Mouse (Mus musculus) bone marrow, adult 2 months (tissue): ENCODE data around the gene Chmp2b. TPM values are rescaled to one million over a fixed set of nuclear protein-coding genes. Genes with fewer than 3 reads are reported as not detected.

ENCODE experiments used
- H3K27ac ChIP-seq: fragments of 200-500 bp; 2 replicates; pipeline ENCODE4 v1.5.1; 2012; ENCODE audit warnings: low read depth, mild to moderate bottlenecking, control low read depth, inconsistent platforms, low read length; ENCODE audit not compliant: control insufficient read depth, poor library complexity, insufficient read depth
- H3K4me1 ChIP-seq: fragments of 200-500 bp; 2 replicates; pipeline ENCODE4 v1.6.1; 2011; ENCODE audit warnings: low read length; ENCODE audit not compliant: control insufficient read depth, insufficient read depth
- H3K4me3 ChIP-seq: fragments of 200-500 bp; replicated peaks from 2 replicates; pipeline ENCODE3; 2011; ENCODE audit warnings: mild to moderate bottlenecking, low read depth, low read length, control low read depth; ENCODE audit not compliant: control insufficient read depth
- CTCF ChIP-seq: fragments of 200-500 bp; IDR thresholded peaks from 2 replicates; pipeline ENCODE4 v1.5.1; 2011; ENCODE audit warnings: low read length, control low read depth; ENCODE audit not compliant: control insufficient read depth, insufficient read depth
- POLR2A ChIP-seq: fragments of 200-500 bp; IDR thresholded peaks from 2 replicates; pipeline ENCODE4 v1.6.1; 2011; ENCODE audit warnings: low read depth, mild to moderate bottlenecking, control low read depth, low read length, borderline replicate concordance; ENCODE audit not compliant: control insufficient read depth
- WGBS: fragments of 180-500 bp; shearing (Covaris S2); methylation state at CpG from one replicate; pipeline ENCODE4 v1.1.7; 2018; 5-methylcytosine and 5-hydroxymethylcytosine counted together
- polyA plus RNA-seq: library from polyadenylated mRNA; stranded (reverse); fragments of >200 nt; gene quantifications from 2 replicates; pipeline ENCODE4 v1.2.4, GENCODE M21; 2011; ENCODE audit warnings: low replicate concordance; ENCODE audit not compliant: missing spikeins, insufficient read depth, insufficient read length

The Chmp2b gene
- polyA plus RNA-seq, 1 experiment: 8.9 TPM

GRCm38 (mm10) chr16:65564306-65564705 lies 1.8 kb upstream of the Chmp2b start:
- TF ChIP-seq CTCF (no peak), POLR2A (no peak)
- 86% methylated on average over 8 of the region's 8 CpGs for WGBS
- no peak overlapping the region for H3K4me3 ChIP-seq
- no peak overlapping the region for H3K27ac ChIP-seq
- no peaks in the 10 kb centered on the region; the same call in 1 of the 2 replicates for H3K4me1 ChIP-seq

GRCm38 (mm10) chr16:65562864-65563206 lies 309 bp upstream of the Chmp2b start:
- Histone ChIP-seq H3K27ac (no peak overlapping the region), H3K4me1 (no peaks in the 10 kb centered on the region; the same call in 1 of the 2 replicates), H3K4me3 (peak overlapping the region; percentile 84)
- TF ChIP-seq CTCF (no peak), POLR2A (no peak)
- 2% methylated on average over 10 of the region's 10 CpGs for WGBS

- Histone ChIP-seq H3K4me1 (no peaks in the 10 kb centered on the region; the same call in 1 of the 2 replicates), H3K27ac (no peak overlapping the region), H3K4me3 (no peak overlapping the region)
- 4% methylated on average over 8 of the region's 8 CpGs for WGBS
- no peak for TF ChIP-seq CTCF
- TF ChIP-seq POLR2A: no peak
Observed at GRCm38 (mm10) chr16:65560996-65561962, 1.2 kb downstream of the Chmp2b start.

GRCm38 (mm10) chr16:65559591-65559990 lies 2.9 kb downstream of the Chmp2b start:
- no peak for TF ChIP-seq CTCF
- Histone ChIP-seq H3K4me1 (no peaks in the 10 kb centered on the region; the same call in 1 of the 2 replicates), H3K27ac (no peak overlapping the region), H3K4me3 (no peak overlapping the region)
- 77% methylated on average over 2 of the region's 2 CpGs for WGBS

- no peak for TF ChIP-seq CTCF
- no peak for TF ChIP-seq POLR2A
- H3K27ac ChIP-seq: no peak overlapping the region
- H3K4me3 ChIP-seq: no peak overlapping the region
- 85% methylated on average over 5 of the region's 5 CpGs for WGBS
- H3K4me1 ChIP-seq: no peaks in the 10 kb centered on the region; the same call in 1 of the 2 replicates
Observed at GRCm38 (mm10) chr16:65557369-65557768, 5.2 kb downstream of the Chmp2b start.

- no peak overlapping the region for H3K27ac ChIP-seq
- H3K4me1 ChIP-seq: no peaks in the 10 kb centered on the region
- 50% methylated on average over 5 of the region's 5 CpGs for WGBS
- no peak overlapping the region for H3K4me3 ChIP-seq
- TF ChIP-seq POLR2A: no peak
- no peak for TF ChIP-seq CTCF
Observed at GRCm38 (mm10) chr16:65554267-65554666, 8.3 kb downstream of the Chmp2b start.

GRCm38 (mm10) chr16:65550814-65551213 lies 11.7 kb downstream of the Chmp2b start:
- Histone ChIP-seq H3K4me1 (no peaks in the 10 kb centered on the region), H3K27ac (no peak overlapping the region), H3K4me3 (no peak overlapping the region)
- TF ChIP-seq POLR2A (no peak), CTCF (no peak)
- WGBS: 91% methylated on average over 13 of the region's 13 CpGs

DNA sequence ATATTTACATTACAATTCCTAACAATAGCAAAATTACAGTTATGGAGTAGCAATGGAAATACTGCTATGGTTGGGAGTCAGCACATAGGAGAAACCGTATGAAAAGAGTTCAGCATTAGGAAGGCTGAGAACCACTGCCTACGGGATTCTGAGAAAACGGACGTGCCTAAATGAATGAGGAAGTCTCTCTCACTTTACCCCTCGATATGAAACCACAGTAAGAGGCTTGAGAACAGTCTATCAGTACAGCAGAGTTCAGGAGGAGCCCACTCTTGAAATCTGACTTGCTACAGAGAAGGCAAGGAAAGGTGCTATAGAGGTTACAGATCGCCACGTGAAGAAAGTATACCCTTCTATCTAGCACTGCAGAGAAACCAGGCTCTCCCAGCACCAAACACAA lies 13.6 kb downstream of the Chmp2b start:
- 11% methylated on average over 7 of the region's 7 CpGs for WGBS
- H3K4me1 ChIP-seq: no peaks in the 10 kb centered on the region
- TF ChIP-seq CTCF (no peak), POLR2A (no peak)
- H3K4me3 ChIP-seq: no peak overlapping the region
- no peak overlapping the region for H3K27ac ChIP-seq

GRCm38 (mm10) chr16:65543676-65544293 lies 18.7 kb downstream of the Chmp2b start:
- TF ChIP-seq POLR2A (no peak), CTCF (no peak)
- H3K27ac ChIP-seq: no peak overlapping the region
- no peaks in the 10 kb centered on the region for H3K4me1 ChIP-seq
- WGBS: 88% methylated on average over 11 of the region's 11 CpGs
- no peak overlapping the region for H3K4me3 ChIP-seq
